Mouse (Mus musculus) heart, embryonic 14.5 days (tissue): ENCODE measurements around the gene Ece1. TPM values are rescaled to one million over a fixed set of nuclear protein-coding genes. Genes with fewer than 3 reads are reported as not detected.

Experiments used
- ATAC-seq: fragments of 200-750 bp; cut with Nextera tagmentation; 2 replicates; pipeline ENCODE4 v1.8.0; 2017; ENCODE audit warnings: low read depth, moderate TSS enrichment; ENCODE audit not compliant: insufficient number of reproducible peaks, insufficient read depth, low FRiP score
- H3K27ac ChIP-seq, 2 experiments: fragments of 200-500 bp in 1 of 2; fragments of 300-500 bp in 1 of 2; sonication (generic) in 1 of 2; replicated peaks in 1 of 2; 2 replicates each; pipeline ENCODE4 v1.5.1; 2012 to 2014; ENCODE audit warnings: low read depth in 2 of 2, low read length in 2 of 2, control low read depth in 1 of 2, mild to moderate bottlenecking in 1 of 2, mixed read lengths in 1 of 2; ENCODE audit not compliant: control insufficient read depth in 1 of 2, insufficient read depth in 1 of 2
- H3K27me3 ChIP-seq: fragments of 300-500 bp; sonication (generic); 2 replicates; pipeline ENCODE4 v1.6.1; 2014; ENCODE audit warnings: mild to moderate bottlenecking, low read length, control low read depth; ENCODE audit not compliant: control insufficient read depth, insufficient read depth
- H3K36me3 ChIP-seq: fragments of 300-500 bp; sonication (generic); 2 replicates; pipeline ENCODE4 v1.6.1; 2014; ENCODE audit warnings: mild to moderate bottlenecking, control low read depth, low read length, mixed read lengths; ENCODE audit not compliant: control insufficient read depth, insufficient read depth
- H3K4me1 ChIP-seq, 2 experiments: fragments of 200-500 bp in 1 of 2; fragments of 300-500 bp in 1 of 2; sonication (generic) in 1 of 2; 2 replicates each; pipeline ENCODE4 v1.6.1; 2012 to 2014; ENCODE audit warnings: low read length in 2 of 2, control low read depth in 1 of 2, mixed read lengths in 1 of 2; ENCODE audit not compliant: control insufficient read depth in 2 of 2, insufficient read depth in 2 of 2
- H3K4me2 ChIP-seq: fragments of 300-500 bp; sonication (generic); 2 replicates; pipeline ENCODE4 v1.6.1; 2014; ENCODE audit warnings: mild to moderate bottlenecking, low read length
- H3K4me3 ChIP-seq, 2 experiments: fragments of 200-500 bp in 1 of 2; fragments of 300-500 bp in 1 of 2; sonication (generic) in 1 of 2; 2 replicates each; pipeline ENCODE4 v1.5.1; 2012 to 2014; ENCODE audit warnings: low read length in 2 of 2, mild to moderate bottlenecking in 2 of 2, control low read depth in 1 of 2, low read depth in 1 of 2, moderate library complexity in 1 of 2; ENCODE audit not compliant: control insufficient read depth in 1 of 2, insufficient read depth in 1 of 2
- H3K9ac ChIP-seq: fragments of 300-500 bp; sonication (generic); 2 replicates; pipeline ENCODE4 v1.6.1; 2014; ENCODE audit warnings: mild to moderate bottlenecking, low read length
- H3K9me3 ChIP-seq: fragments of 300-500 bp; sonication (generic); 2 replicates; pipeline ENCODE4 v1.6.1; 2016; ENCODE audit warnings: low read length, control low read depth; ENCODE audit not compliant: control insufficient read depth
- WGBS: fragments of 180-500 bp; shearing (Covaris S2); extraction: QIAGEN DNeasy Blood & Tissue Kit; methylation state at CpG from one replicate; pipeline ENCODE4 v1.1.7; 2014; 5-methylcytosine and 5-hydroxymethylcytosine counted together
- polyA plus RNA-seq: library from polyadenylated mRNA; unstranded; fragments of >200 nt; fragmentation: Nextera tagmentation; extraction: Ambion mirVana; gene quantifications from 2 replicates; pipeline ENCODE4 v1.2.1, GENCODE M21; 2014

Gene Ece1
- polyA plus RNA-seq, 1 experiment from 2014 or later = 92.8 TPM

DNA sequence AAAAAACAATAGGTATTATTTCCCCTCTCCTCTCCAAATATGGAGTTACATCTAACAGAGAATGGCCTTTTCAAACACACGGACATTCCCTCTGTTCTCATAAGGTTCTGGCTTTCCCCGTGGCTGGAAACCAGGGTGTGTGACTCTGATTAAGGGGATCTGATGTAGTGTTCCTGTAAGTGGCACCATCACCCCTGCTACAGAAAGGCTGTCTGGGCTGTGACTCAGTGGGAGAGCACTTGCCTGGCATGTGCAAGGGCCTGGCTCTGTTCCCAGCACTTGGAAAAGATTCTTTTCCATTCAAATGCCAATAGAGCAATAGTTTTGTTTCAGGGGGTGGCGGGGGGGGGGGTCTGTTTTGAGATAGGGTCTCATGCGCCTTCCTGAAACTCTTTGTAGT lies 63.1 kb downstream of the Ece1 start:
- Histone ChIP-seq H3K9ac (no peak overlapping the region), H3K9me3 (no peaks in the 10 kb centered on the region), H3K4me1 (peaks cover 41 to 51% of the 10 kb centered on the region in 2 experiments), H3K27ac (peak overlapping the region; percentile 37 to 40; a peak in 3 of 4 replicates), H3K27me3 (no peaks in the 10 kb centered on the region), H3K4me2 (no peak overlapping the region), H3K4me3 (no peak overlapping the region), H3K36me3 (peaks cover 39% of the 10 kb centered on the region)
- no peak for ATAC-seq
- WGBS = 54% methylated on average over 4 of the region's 4 CpGs

DNA sequence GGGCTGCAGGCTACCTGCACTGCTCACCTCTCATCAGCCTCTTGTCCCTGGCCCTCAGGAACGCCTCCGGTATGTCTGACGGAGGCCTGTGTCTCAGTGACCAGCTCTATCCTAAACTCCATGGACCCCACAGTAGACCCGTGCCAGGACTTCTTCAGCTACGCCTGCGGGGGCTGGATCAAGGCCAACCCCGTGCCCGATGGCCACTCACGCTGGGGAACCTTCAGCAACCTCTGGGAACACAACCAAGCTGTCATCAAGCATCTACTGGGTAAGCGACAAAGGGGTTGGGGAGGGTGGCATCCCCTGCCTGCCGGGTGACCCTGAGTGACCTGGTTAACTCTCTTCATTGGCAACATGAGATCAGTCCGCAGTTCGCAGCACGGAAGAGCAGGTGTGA lies 64.1 kb downstream of the Ece1 start:
- Histone ChIP-seq H3K4me2 (no peak overlapping the region), H3K36me3 (peaks cover 39% of the 10 kb centered on the region), H3K9ac (no peak overlapping the region), H3K9me3 (no peaks in the 10 kb centered on the region), H3K27ac (no peak overlapping the region; a peak in 1 of 4 replicates), H3K4me3 (no peak overlapping the region), H3K27me3 (no peaks in the 10 kb centered on the region), H3K4me1 (peaks cover 45 to 59% of the 10 kb centered on the region in 2 experiments)
- no peak for ATAC-seq
- WGBS = 61% methylated on average over 14 of the region's 14 CpGs

DNA sequence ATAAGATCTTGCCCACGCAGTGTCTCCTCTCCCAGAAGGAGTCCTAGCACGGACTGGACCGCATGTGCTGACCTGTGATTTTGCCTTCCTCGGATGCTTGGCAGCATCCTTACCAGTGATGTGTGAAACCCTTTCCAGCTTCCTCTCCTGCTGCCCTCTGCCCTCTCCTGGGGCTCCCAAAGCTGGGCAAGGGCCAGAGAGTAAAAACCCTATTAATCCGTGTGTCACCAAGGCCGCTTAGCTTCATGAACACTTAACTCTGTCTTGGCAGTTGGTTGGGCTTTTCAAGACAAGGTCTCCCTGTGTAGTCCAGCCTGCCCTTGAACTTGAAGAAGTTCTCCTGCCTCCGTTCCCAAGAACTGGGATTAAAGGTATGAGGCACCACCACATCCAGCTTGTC lies 65.1 kb downstream of the Ece1 start:
- H3K9ac ChIP-seq = no peak overlapping the region
- no peak for ATAC-seq
- H3K9me3 ChIP-seq = no peaks in the 10 kb centered on the region
- H3K36me3 ChIP-seq = peaks cover 35% of the 10 kb centered on the region
- H3K27ac ChIP-seq = 0 out of 4 replicates have a peak overlapping the region, but pooled peaks of 1 of the 2 experiments have one; percentile 14
- H3K4me1 ChIP-seq = peaks cover 51 to 67% of the 10 kb centered on the region in 2 experiments
- no peak overlapping the region for H3K4me3 ChIP-seq
- 75% methylated on average over 7 of the region's 7 CpGs for WGBS
- H3K27me3 ChIP-seq = no peaks in the 10 kb centered on the region
- no peak overlapping the region for H3K4me2 ChIP-seq

DNA sequence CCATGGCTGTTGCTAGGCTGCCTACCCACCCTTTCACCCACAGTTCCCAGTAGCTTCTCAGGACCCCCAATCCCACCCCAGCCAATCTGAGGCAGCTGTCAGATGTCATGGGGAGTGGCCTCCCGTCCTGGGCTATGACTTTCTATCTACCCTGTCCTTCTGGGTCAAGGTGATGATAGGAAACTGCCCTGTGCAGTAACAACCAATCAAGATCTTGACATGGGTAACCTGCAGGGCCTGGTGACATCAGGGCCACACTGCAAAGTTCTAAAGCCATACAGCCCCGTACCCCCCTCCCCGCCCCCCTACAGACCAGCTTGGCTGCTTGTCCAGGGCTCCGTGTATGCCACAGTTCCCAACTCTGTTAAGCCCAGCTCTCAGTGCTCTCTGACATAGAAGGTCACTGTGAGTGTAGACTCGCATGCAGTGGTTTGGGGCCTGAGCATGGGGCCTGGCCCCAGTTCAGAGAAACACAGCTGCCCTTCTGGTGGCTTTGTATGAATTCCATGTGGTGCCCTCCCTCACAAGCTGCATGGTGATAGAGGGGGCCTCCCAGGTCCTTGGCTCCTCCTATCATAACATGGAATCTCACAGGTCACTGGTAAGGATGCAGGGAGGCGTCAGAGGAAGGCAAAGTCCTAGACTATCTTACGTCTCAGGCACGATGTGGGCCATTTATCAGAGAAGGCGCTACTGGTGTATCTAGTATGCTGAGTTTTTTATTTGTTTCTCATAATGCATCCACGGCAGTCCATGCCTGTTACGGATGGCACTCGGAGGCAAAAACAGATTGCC lies 65.9 kb downstream of the Ece1 start:
- H3K4me1 ChIP-seq = peaks cover 59 to 75% of the 10 kb centered on the region in 2 experiments
- H3K4me2 ChIP-seq = no peak overlapping the region
- H3K9me3 ChIP-seq = no peaks in the 10 kb centered on the region
- peak overlapping the region in 1 of 2 experiments; percentile 55; a peak in 1 of 4 replicates for H3K27ac ChIP-seq
- no peaks in the 10 kb centered on the region for H3K27me3 ChIP-seq
- WGBS = 66% methylated on average over 12 of the region's 12 CpGs
- no peak for ATAC-seq
- H3K9ac ChIP-seq = no peak overlapping the region
- no peak overlapping the region for H3K4me3 ChIP-seq
- H3K36me3 ChIP-seq = peaks cover 33% of the 10 kb centered on the region

DNA sequence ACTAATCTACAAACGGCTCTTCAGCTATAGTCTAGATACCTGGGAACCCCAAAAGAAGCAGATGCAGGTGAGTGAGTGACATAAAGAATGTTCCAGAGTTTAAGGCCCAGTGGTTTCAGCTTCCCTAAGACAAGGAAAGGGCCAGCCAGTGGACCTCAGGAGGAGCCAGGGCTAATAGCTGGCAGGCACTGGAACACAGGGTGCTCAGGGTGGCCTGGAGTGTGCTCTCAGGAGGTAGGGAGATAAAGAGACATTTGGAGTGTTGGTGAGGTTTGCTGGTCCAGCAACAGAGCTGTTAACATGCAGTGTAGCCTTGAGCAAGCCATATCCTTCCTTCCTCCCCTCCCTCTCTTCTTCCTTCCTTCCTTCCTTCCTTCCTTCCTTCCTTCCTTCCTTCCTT lies 66.8 kb downstream of the Ece1 start:
- Histone ChIP-seq H3K4me3 (no peak overlapping the region), H3K9ac (0 out of 2 replicates have a peak overlapping the region, but pooled peaks have one; percentile 8), H3K36me3 (peaks cover 29% of the 10 kb centered on the region), H3K4me1 (peaks cover 63 to 79% of the 10 kb centered on the region in 2 experiments), H3K27ac (peak overlapping the region; percentile 18 to 55; a peak in 2 of 4 replicates), H3K4me2 (no peak overlapping the region), H3K9me3 (no peaks in the 10 kb centered on the region), H3K27me3 (no peaks in the 10 kb centered on the region)
- WGBS = 79% methylated on average over 1 of the region's 1 CpGs
- ATAC-seq = no peak

DNA sequence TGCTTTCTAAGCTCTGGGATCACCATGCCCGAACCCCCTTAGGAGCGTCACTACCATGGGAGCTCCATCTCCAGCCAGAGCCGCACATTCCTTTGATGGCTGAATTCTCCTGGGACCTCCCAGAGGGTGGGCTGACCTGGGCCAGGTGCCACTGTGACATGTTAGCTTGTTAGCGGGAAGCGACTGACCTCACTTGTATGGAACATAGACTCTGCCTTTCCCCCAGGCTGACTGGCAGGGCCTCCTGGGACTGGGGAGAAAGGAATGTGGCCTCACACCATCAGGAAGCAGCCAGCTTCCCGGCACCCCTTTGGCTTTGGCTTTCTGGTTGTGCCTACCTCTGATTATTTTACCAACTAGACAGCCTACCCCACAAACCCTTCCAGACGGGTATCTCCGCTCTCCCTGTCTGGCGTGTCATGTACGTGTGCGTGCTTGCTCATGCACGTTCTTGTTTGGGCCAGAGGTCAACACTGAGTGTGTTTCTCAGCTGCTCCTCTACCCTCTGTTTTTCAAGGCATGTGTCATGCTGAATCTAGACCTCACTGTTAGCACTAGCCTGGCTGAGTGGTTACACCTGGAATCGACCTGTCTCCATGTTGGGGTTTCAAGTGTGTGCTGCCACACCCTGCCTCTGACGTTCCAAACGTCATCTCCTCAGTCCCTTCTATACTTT lies 67.4 kb downstream of the Ece1 start:
- Histone ChIP-seq H3K4me1 (peaks cover 63 to 79% of the 10 kb centered on the region in 2 experiments), H3K27ac (peak overlapping the region; percentile 64 to 92), H3K4me2 (no peak overlapping the region), H3K36me3 (peaks cover 34% of the 10 kb centered on the region), H3K9ac (no peak overlapping the region), H3K27me3 (no peaks in the 10 kb centered on the region), H3K4me3 (no peak overlapping the region), H3K9me3 (no peaks in the 10 kb centered on the region)
- WGBS = 50% methylated on average over 15 of the region's 15 CpGs
- ATAC-seq = no peak

DNA sequence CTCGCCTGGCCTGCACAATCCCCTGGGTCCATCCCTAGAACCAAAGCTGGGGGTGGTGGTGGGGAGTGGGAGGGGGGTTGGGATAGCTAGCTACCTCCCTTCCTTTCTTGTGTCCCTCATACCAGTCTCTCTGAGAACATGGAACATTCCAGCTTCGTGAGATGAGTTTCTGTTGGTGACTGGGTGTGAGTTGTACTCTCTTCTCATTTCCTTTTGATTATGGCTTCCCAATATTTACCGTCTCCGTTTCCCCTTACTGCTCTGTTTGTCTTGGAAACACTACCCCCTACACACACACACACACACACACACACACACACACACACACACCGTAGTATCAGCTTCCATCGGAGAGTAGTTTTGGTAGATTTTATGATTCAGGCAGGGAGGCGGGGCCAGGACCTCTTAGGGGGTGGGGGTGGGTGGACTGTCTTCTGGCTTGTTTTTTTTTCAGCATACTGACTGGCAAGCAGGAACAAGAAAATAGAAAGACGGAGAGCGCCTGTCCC lies 68.5 kb downstream of the Ece1 start:
- Histone ChIP-seq H3K4me2 (peak overlapping the region; percentile 38), H3K27ac (peak overlapping the region; percentile 85 to 92), H3K4me3 (no peak overlapping the region), H3K9me3 (no peaks in the 10 kb centered on the region), H3K4me1 (peaks cover 61 to 72% of the 10 kb centered on the region in 2 experiments), H3K27me3 (no peaks in the 10 kb centered on the region), H3K36me3 (peaks cover 43% of the 10 kb centered on the region), H3K9ac (peak overlapping the region; percentile 40; the same call in 1 of the 2 replicates)
- no peak; the same call in 1 of the 2 replicates for ATAC-seq
- 18% methylated on average over 9 of the region's 9 CpGs for WGBS
